Mouse (Mus musculus): ENCODE data around the gene Srl.
"Not testable (repeated sequence)": the region's sequence is repeated elsewhere in the genome, so short reads cannot be mapped to it uniquely, and the experiment has no call there.

The Srl gene

GRCm38 (mm10) chr16:4474040-4474881 is 67.4 kb downstream of the Srl start:
- DNase-seq (ENCODE audit: low spot score), result not testable (repeated sequence)

GRCm38 (mm10) chr16:4473231-4473630 is 68.4 kb downstream of the Srl start:
- no peak for DNase-seq (ENCODE audit: low spot score)

- no peak for DNase-seq (ENCODE audit: low spot score)
Observed at GRCm38 (mm10) chr16:4472687-4473086, 68.9 kb downstream of the Srl start.

GRCm38 (mm10) chr16:4469599-4470352 is 71.8 kb downstream of the Srl start:
- DNase-seq (ENCODE audit: low spot score), result no peak

- no peak for DNase-seq (ENCODE audit: low spot score)
Observed at GRCm38 (mm10) chr16:4464529-4465089, 77.0 kb downstream of the Srl start.

GRCm38 (mm10) chr16:4457927-4458326 is 83.7 kb downstream of the Srl start:
- no peak for DNase-seq (ENCODE audit: low spot score)

GRCm38 (mm10) chr16:4456391-4456790 is 85.2 kb downstream of the Srl start:
- DNase-seq (ENCODE audit: low spot score), result no peak

GRCm38 (mm10) chr16:4455693-4456092 is 85.9 kb downstream of the Srl start:
- DNase-seq (ENCODE audit: low spot score), result no peak

GRCm38 (mm10) chr16:4454563-4454962 is 87.1 kb downstream of the Srl start:
- DNase-seq (ENCODE audit: low spot score), result no peak

- no peak for DNase-seq (ENCODE audit: low spot score)
Observed at GRCm38 (mm10) chr16:4449418-4449817, 92.2 kb downstream of the Srl start.

GRCm38 (mm10) chr16:4448235-4448634 is 93.4 kb downstream of the Srl start:
- DNase-seq (ENCODE audit: low spot score), result no peak

GRCm38 (mm10) chr16:4446395-4446794 is 95.2 kb downstream of the Srl start:
- no peak for DNase-seq (ENCODE audit: low spot score)

GRCm38 (mm10) chr16:4444378-4444777 is 97.2 kb downstream of the Srl start:
- DNase-seq (ENCODE audit: low spot score), result no peak

- DNase-seq (ENCODE audit: low spot score), result no peak
Observed at GRCm38 (mm10) chr16:4439302-4440066, 102.1 kb downstream of the Srl start.

GRCm38 (mm10) chr16:4436738-4437137 is 104.9 kb downstream of the Srl start:
- no peak for DNase-seq (ENCODE audit: low spot score)

- DNase-seq (ENCODE audit: low spot score), result no peak
Observed at GRCm38 (mm10) chr16:4435371-4435770, 106.2 kb downstream of the Srl start.

- no peak for DNase-seq (ENCODE audit: low spot score)
Observed at GRCm38 (mm10) chr16:4431841-4432240, 109.8 kb downstream of the Srl start.

- DNase-seq (ENCODE audit: low spot score), result no peak
Observed at GRCm38 (mm10) chr16:4431013-4431412, 110.6 kb downstream of the Srl start.

- no peak for DNase-seq (ENCODE audit: low spot score)
Observed at GRCm38 (mm10) chr16:4430232-4430631, 111.4 kb downstream of the Srl start.

All from urinary bladder, postnatal 10 days (tissue).